Mouse (Mus musculus) heart, postnatal 0 days (tissue): Measurements from ENCODE around the gene Acads. TPM values are rescaled to one million over a fixed set of nuclear protein-coding genes. Genes with fewer than 3 reads are reported as not detected.
A peak's percentile ranks its signal among the peaks of the same experiment; 100 is the strongest.

Source experiments
- ATAC-seq: fragments of 200-750 bp; cut with Nextera tagmentation; 2 replicates; pipeline ENCODE4 v1.8.0; 2017; ENCODE audit warnings: low read depth, moderate number of reproducible peaks, moderate library complexity; ENCODE audit not compliant: insufficient read depth
- DNase-seq: peaks from one replicate; pipeline ENCODE4 v3.0.0-alpha.2; 2016; ENCODE audit warnings: low spot score
- H3K27ac ChIP-seq: fragments of 300-500 bp; sonication (generic); 2 replicates; pipeline ENCODE4 v1.5.1; 2014; ENCODE audit warnings: low read depth, mild to moderate bottlenecking
- H3K27me3 ChIP-seq: fragments of 300-500 bp; sonication (generic); 2 replicates; pipeline ENCODE4 v1.6.1; 2014; ENCODE audit warnings: low read length, mixed read lengths; ENCODE audit not compliant: control insufficient read depth, insufficient read depth
- H3K36me3 ChIP-seq: fragments of 300-500 bp; sonication (generic); replicated peaks from 2 replicates; pipeline ENCODE4 v1.6.1; 2014; ENCODE audit warnings: low read length, mixed read lengths; ENCODE audit not compliant: control insufficient read depth, insufficient read depth
- H3K4me1 ChIP-seq: fragments of 300-500 bp; sonication (generic); 2 replicates; pipeline ENCODE4 v1.6.1; 2014; ENCODE audit warnings: antibody characterized with exemption; ENCODE audit not compliant: control insufficient read depth, insufficient read depth
- H3K4me2 ChIP-seq: fragments of 300-500 bp; sonication (generic); 2 replicates; pipeline ENCODE4 v1.6.1; 2014; ENCODE audit warnings: low read depth, mild to moderate bottlenecking, low read length, moderate library complexity
- H3K4me3 ChIP-seq: fragments of 300-500 bp; sonication (generic); 2 replicates; pipeline ENCODE4 v1.5.1; 2014; ENCODE audit warnings: low read depth, low read length
- H3K9ac ChIP-seq: fragments of 300-500 bp; sonication (generic); replicated peaks from 2 replicates; pipeline ENCODE4 v1.6.1; 2014; ENCODE audit warnings: low read depth, low read length, mixed read lengths
- H3K9me3 ChIP-seq: fragments of 300-500 bp; sonication (generic); replicated peaks from 2 replicates; pipeline ENCODE4 v1.6.1; 2016; ENCODE audit warnings: low read length; ENCODE audit not compliant: control insufficient read depth
- CTCF ChIP-seq: IDR thresholded peaks from 2 replicates; pipeline ENCODE4 v1.5.1; 2016; ENCODE audit warnings: antibody characterized with exemption, control low read depth, low read depth
- EP300 ChIP-seq: IDR thresholded peaks from 2 replicates; pipeline ENCODE4 v1.6.1; 2016; ENCODE audit warnings: antibody characterized with exemption, low read depth
- WGBS: fragments of 180-500 bp; shearing (Covaris S2); extraction: QIAGEN DNeasy Blood & Tissue Kit; methylation state at CpG from one replicate; pipeline ENCODE4 v1.1.7; 2014; 5-methylcytosine and 5-hydroxymethylcytosine counted together
- polyA plus RNA-seq: library from polyadenylated mRNA; unstranded; fragments of >200 nt; fragmentation: Nextera tagmentation; extraction: Ambion mirVana; gene quantifications from 2 replicates; pipeline ENCODE4 v1.2.1, GENCODE M21; 2015
- total RNA-seq: library from RNA; depleted of rRNA; stranded (reverse); fragments of >200 nt; gene quantifications from 2 replicates; pipeline ENCODE4 v1.2.3, GENCODE M21; 2014; ENCODE audit warnings: low replicate concordance

Gene Acads
- total and polyA plus RNA-seq, 2 experiments from 2014 or later: 208 to 288 TPM

- no peak overlapping the region for H3K4me2 ChIP-seq
- TF ChIP-seq EP300 (no peak), CTCF (no peak)
- no peak overlapping the region for H3K9ac ChIP-seq
- DNase-seq: no peak
- H3K36me3 ChIP-seq: peaks cover 54% of the 10 kb centered on the region
- no peak overlapping the region for H3K27ac ChIP-seq
- peaks cover 12% of the 10 kb centered on the region; the same call in 1 of the 2 replicates for H3K4me1 ChIP-seq
- H3K9me3 ChIP-seq: no peaks in the 10 kb centered on the region
- ATAC-seq: no peak
- 88% methylated on average over 8 of the region's 8 CpGs for WGBS
- no peak overlapping the region for H3K4me3 ChIP-seq
- no peaks in the 10 kb centered on the region for H3K27me3 ChIP-seq
These were observed 29.2 kb upstream of the Acads start for GRCm38 (mm10) chr5:115148378-115148777.

GRCm38 (mm10) chr5:115147388-115147787, 28.2 kb upstream of the Acads start:
- DNase-seq (no peak), ATAC-seq (no peak)
- Histone ChIP-seq H3K4me2 (no peak overlapping the region), H3K4me3 (no peak overlapping the region), H3K4me1 (0 out of 2 replicates have a peak, but pooled peaks cover 2% of the 10 kb centered on the region), H3K9ac (no peak overlapping the region), H3K9me3 (no peaks in the 10 kb centered on the region), H3K27me3 (no peaks in the 10 kb centered on the region), H3K27ac (no peak overlapping the region), H3K36me3 (peaks cover 54% of the 10 kb centered on the region)
- 82% methylated on average over 3 of the region's 3 CpGs for WGBS
- TF ChIP-seq EP300: no peak
- TF ChIP-seq CTCF: no peak

GRCm38 (mm10) chr5:115146747-115147130, 27.6 kb upstream of the Acads start:
- Histone ChIP-seq H3K9me3 (no peaks in the 10 kb centered on the region), H3K4me3 (no peak overlapping the region), H3K36me3 (peaks cover 54% of the 10 kb centered on the region), H3K4me1 (no peaks in the 10 kb centered on the region), H3K27ac (no peak overlapping the region), H3K4me2 (no peak overlapping the region), H3K9ac (no peak overlapping the region), H3K27me3 (no peaks in the 10 kb centered on the region)
- ATAC-seq (no peak), DNase-seq (no peak)
- no peak for TF ChIP-seq EP300
- TF ChIP-seq CTCF: no peak

- no peak overlapping the region for H3K4me2 ChIP-seq
- 74% methylated on average over 6 of the region's 6 CpGs for WGBS
- H3K27ac ChIP-seq: peak overlapping the region; percentile 58
- DNase-seq (no peak), ATAC-seq (no peak)
- no peaks in the 10 kb centered on the region for H3K9me3 ChIP-seq
- TF ChIP-seq CTCF (no peak), EP300 (no peak)
- H3K4me3 ChIP-seq: no peak overlapping the region
- H3K9ac ChIP-seq: no peak overlapping the region
- no peaks in the 10 kb centered on the region for H3K27me3 ChIP-seq
- H3K36me3 ChIP-seq: peaks cover 53% of the 10 kb centered on the region
- H3K4me1 ChIP-seq: no peaks in the 10 kb centered on the region
These were observed 27.0 kb upstream of the Acads start for GRCm38 (mm10) chr5:115145976-115146746.

GRCm38 (mm10) chr5:115145253-115145968, 26.3 kb upstream of the Acads start:
- 76% methylated on average over 11 of the region's 11 CpGs for WGBS
- H3K4me2 ChIP-seq: no peak overlapping the region
- H3K9me3 ChIP-seq: no peaks in the 10 kb centered on the region
- H3K27me3 ChIP-seq: no peaks in the 10 kb centered on the region
- DNase-seq (no peak), ATAC-seq (no peak)
- no peak overlapping the region for H3K4me3 ChIP-seq
- TF ChIP-seq EP300 (no peak), CTCF (no peak)
- peak overlapping the region; percentile 58 for H3K27ac ChIP-seq
- no peaks in the 10 kb centered on the region for H3K4me1 ChIP-seq
- H3K36me3 ChIP-seq: peaks cover 46% of the 10 kb centered on the region
- H3K9ac ChIP-seq: no peak overlapping the region
